Mouse (Mus musculus) hindbrain, embryonic 16.5 days (tissue): ENCODE data around the gene Gm11444. TPM values are rescaled to one million over a fixed set of nuclear protein-coding genes. Genes with fewer than 3 reads are reported as not detected.

Source experiments
- ATAC-seq: fragments of 200-750 bp; cut with Nextera tagmentation; 2 replicates; pipeline ENCODE4 v1.8.0; 2017; ENCODE audit warnings: moderate TSS enrichment, moderate library complexity
- H3K27ac ChIP-seq: fragments of 300-500 bp; sonication (generic); 2 replicates; pipeline ENCODE4 v1.5.1; 2014; ENCODE audit warnings: low read depth, mild to moderate bottlenecking, control low read depth, low read length, moderate library complexity
- H3K27me3 ChIP-seq: fragments of 300-500 bp; sonication (generic); replicated peaks from 2 replicates; pipeline ENCODE4 v1.6.1; 2014; ENCODE audit warnings: low read length; ENCODE audit not compliant: control insufficient read depth, insufficient read depth
- H3K36me3 ChIP-seq: fragments of 300-500 bp; sonication (generic); 2 replicates; pipeline ENCODE4 v1.6.1; 2014; ENCODE audit warnings: mild to moderate bottlenecking, low read length, moderate library complexity, mixed read lengths; ENCODE audit not compliant: control insufficient read depth, insufficient read depth
- H3K4me1 ChIP-seq: fragments of 300-500 bp; sonication (generic); 2 replicates; pipeline ENCODE4 v1.6.1; 2014; ENCODE audit warnings: low read depth, low read length; ENCODE audit not compliant: control insufficient read depth, insufficient read depth
- H3K4me2 ChIP-seq: fragments of 300-500 bp; sonication (generic); 2 replicates; pipeline ENCODE4 v1.6.1; 2014; ENCODE audit warnings: mild to moderate bottlenecking, low read length, control low read depth, moderate library complexity
- H3K4me3 ChIP-seq: fragments of 300-500 bp; sonication (generic); 2 replicates; pipeline ENCODE4 v1.5.1; 2014; ENCODE audit warnings: mild to moderate bottlenecking, low read length, control low read depth, moderate library complexity
- H3K9ac ChIP-seq: fragments of 300-500 bp; sonication (generic); 2 replicates; pipeline ENCODE4 v1.6.1; 2014; ENCODE audit warnings: low read depth, mild to moderate bottlenecking, control low read depth, low read length, moderate library complexity
- H3K9me3 ChIP-seq: fragments of 300-500 bp; sonication (generic); 2 replicates; pipeline ENCODE4 v1.6.1; 2014; ENCODE audit warnings: mild to moderate bottlenecking, low read length, moderate library complexity; ENCODE audit not compliant: control insufficient read depth
- WGBS: fragments of 180-500 bp; shearing (Covaris S2); extraction: QIAGEN DNeasy Blood & Tissue Kit; methylation state at CpG from one replicate; pipeline ENCODE4 v1.1.7; 2014; 5-methylcytosine and 5-hydroxymethylcytosine counted together
- polyA plus RNA-seq: library from polyadenylated mRNA; unstranded; fragments of >200 nt; fragmentation: Nextera tagmentation; extraction: Ambion mirVana; gene quantifications from 2 replicates; pipeline ENCODE4 v1.2.1, GENCODE M21; 2015

Gene Gm11444
- polyA plus RNA-seq, 1 experiment from 2014 or later: not detected

DNA sequence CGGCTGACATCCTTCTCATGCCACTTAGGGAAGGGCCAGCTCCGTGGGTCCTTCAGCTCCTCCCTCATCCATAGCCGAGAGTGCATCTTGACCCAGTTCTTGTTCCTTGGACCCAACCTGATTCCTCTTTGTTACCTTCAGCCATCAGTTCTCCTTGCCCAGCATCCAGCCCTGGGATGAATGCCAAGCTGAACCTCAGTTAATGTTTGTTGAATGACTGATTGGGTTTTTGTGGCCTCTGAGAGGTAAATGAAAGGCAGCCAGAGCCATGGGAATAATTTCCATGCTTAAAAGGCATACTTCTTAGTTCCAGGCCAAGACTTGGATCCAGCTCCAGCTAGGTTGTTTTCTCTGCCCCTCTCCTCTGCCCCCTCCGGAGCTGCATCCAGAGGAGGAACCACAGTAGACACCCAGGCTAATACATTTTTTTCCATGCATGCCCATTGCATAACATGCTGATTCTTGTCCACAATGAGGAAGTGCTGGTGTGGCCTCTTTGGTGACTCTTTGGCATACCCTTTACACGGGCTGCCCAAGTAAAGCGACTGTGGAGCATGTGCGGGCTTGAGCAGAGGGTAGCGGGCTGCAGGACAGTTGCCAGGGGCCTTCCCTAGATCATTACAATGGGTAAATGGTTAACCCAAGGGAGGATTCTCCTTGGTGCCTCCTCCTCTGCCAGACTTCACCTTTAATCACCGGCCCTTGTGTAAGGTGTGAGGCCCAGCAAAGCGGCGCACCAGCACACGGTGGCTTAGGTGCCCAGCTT is 37.7 kb downstream of the Gm11444 start:
- Histone ChIP-seq H3K27ac (no peak overlapping the region), H3K4me2 (no peak overlapping the region), H3K9me3 (no peaks in the 10 kb centered on the region), H3K4me3 (no peak overlapping the region), H3K9ac (no peak overlapping the region), H3K27me3 (no peaks in the 10 kb centered on the region), H3K4me1 (no peaks in the 10 kb centered on the region), H3K36me3 (no peaks in the 10 kb centered on the region)
- 82% methylated on average over 12 of the region's 12 CpGs for WGBS
- ATAC-seq: no peak

DNA sequence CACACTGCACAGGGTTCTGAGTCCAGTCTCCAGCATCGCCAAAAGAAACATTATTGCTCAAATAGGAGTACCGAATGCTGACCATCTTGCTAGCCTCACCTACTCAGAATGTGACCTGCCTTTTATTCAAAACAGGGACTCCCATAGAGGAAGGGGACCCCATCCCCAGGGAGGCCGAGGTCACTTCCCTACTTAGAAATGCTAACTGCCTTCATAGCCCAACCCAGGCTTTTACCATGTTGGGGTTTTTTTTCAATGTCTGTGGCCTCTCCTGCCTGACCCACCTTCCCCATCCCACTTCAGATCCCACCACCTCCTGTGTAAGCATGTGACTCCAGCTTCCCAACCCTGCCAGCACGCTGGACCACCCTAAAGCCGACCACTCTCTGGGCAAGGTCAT is 38.5 kb downstream of the Gm11444 start:
- Histone ChIP-seq H3K27me3 (no peaks in the 10 kb centered on the region), H3K36me3 (no peaks in the 10 kb centered on the region), H3K4me3 (no peak overlapping the region), H3K9ac (no peak overlapping the region), H3K4me1 (no peaks in the 10 kb centered on the region), H3K4me2 (no peak overlapping the region), H3K9me3 (no peaks in the 10 kb centered on the region), H3K27ac (no peak overlapping the region)
- ATAC-seq: no peak
- WGBS: 93% methylated on average over 5 of the region's 5 CpGs

DNA sequence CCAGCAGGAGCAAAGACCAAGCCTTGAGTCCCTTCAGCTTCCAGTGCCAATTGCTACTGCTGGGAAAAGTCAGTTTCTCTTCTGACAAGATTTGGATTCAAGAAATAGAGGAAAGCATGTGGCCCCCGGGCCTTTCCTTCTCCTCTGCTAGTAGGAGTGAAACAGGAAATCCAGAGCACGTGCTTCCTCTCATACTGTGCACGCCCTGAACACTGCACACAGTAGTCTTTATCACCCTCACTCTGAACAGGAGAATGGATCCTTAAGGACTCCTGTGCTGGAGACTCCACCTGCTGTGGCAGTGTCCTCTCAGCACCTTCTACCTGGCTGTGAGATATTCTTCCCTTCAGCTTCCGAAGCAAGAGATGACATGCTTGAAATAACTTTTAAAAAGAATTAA is 38.9 kb downstream of the Gm11444 start:
- Histone ChIP-seq H3K9ac (no peak overlapping the region), H3K4me2 (no peak overlapping the region), H3K4me1 (no peaks in the 10 kb centered on the region), H3K4me3 (no peak overlapping the region), H3K27ac (no peak overlapping the region), H3K27me3 (no peaks in the 10 kb centered on the region), H3K36me3 (no peaks in the 10 kb centered on the region), H3K9me3 (no peaks in the 10 kb centered on the region)
- WGBS: 83% methylated on average over 4 of the region's 4 CpGs
- ATAC-seq: no peak

DNA sequence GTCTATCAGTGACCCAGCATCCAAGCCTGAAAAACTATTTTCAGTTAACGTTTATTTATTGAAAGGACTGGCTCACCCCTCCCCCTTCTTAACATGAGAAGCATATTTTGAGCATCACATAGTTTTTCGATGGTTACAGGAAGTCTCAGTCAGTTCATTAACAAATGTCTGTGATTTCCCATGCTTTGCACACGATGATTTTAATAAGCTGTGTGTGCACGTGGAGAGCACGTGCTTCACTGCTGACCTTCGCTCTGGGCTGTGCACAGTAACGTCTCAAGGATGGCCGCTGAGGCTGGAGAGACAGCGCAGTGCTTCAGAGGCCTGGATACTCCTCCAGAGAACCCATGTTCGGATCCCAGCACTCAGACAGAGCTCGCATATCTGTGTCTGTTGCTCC is 42.8 kb downstream of the Gm11444 start:
- H3K4me2 ChIP-seq: no peak overlapping the region
- no peak overlapping the region for H3K27ac ChIP-seq
- ATAC-seq: no peak
- WGBS: 81% methylated on average over 11 of the region's 11 CpGs
- H3K4me1 ChIP-seq: no peaks in the 10 kb centered on the region
- H3K27me3 ChIP-seq: no peaks in the 10 kb centered on the region
- no peak overlapping the region for H3K4me3 ChIP-seq
- H3K9ac ChIP-seq: no peak overlapping the region
- no peaks in the 10 kb centered on the region for H3K36me3 ChIP-seq
- no peaks in the 10 kb centered on the region for H3K9me3 ChIP-seq

DNA sequence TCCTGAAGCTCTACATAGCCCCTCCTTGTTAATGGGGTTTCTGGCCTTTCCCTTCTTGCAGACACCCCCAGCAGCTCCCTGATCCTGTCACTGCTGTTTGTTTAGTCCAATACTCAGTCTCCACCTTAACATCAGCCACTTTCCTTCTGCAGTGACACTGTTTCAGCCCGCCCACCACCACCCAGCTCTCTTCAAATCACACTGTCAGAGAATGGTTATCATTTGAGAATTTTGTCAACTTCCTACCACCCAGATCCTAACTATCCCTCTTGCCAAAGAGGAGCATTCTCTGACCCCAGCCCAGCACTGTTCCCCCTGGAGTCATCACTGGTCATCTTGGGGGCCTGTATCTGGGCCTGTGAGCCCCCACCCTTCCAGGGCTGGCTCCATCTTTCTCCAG is 44.4 kb downstream of the Gm11444 start:
- no peak overlapping the region for H3K4me2 ChIP-seq
- no peaks in the 10 kb centered on the region for H3K9me3 ChIP-seq
- no peak overlapping the region for H3K4me3 ChIP-seq
- 88% methylated on average over 1 of the region's 1 CpGs for WGBS
- no peaks in the 10 kb centered on the region for H3K4me1 ChIP-seq
- no peaks in the 10 kb centered on the region for H3K36me3 ChIP-seq
- ATAC-seq: no peak
- H3K27me3 ChIP-seq: no peaks in the 10 kb centered on the region
- H3K9ac ChIP-seq: no peak overlapping the region
- no peak overlapping the region for H3K27ac ChIP-seq

DNA sequence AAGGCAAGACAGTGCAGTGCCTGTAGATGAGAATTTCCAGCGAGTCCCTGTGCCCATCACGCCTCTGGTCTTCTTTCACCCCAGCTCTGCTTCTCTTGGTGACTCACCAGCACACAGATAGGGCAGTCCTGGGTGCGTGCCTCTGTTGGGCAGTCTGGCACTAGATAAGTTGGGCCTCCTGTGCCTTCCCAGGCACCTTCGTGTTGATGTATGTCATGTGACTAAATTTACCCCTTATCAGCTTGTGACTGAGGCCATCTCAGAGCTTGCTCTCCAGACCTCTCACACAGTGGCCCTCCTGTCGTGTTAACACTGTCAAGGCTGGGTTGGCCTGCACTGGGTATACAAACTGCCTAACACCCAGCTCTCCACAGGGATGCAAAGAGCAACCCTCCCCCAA is 46.1 kb downstream of the Gm11444 start:
- no peaks in the 10 kb centered on the region for H3K4me1 ChIP-seq
- no peaks in the 10 kb centered on the region for H3K27me3 ChIP-seq
- no peak overlapping the region for H3K9ac ChIP-seq
- no peaks in the 10 kb centered on the region for H3K36me3 ChIP-seq
- no peak for ATAC-seq
- H3K4me3 ChIP-seq: no peak overlapping the region
- no peaks in the 10 kb centered on the region for H3K9me3 ChIP-seq
- no peak overlapping the region for H3K4me2 ChIP-seq
- WGBS: 82% methylated on average over 5 of the region's 5 CpGs
- no peak overlapping the region for H3K27ac ChIP-seq

DNA sequence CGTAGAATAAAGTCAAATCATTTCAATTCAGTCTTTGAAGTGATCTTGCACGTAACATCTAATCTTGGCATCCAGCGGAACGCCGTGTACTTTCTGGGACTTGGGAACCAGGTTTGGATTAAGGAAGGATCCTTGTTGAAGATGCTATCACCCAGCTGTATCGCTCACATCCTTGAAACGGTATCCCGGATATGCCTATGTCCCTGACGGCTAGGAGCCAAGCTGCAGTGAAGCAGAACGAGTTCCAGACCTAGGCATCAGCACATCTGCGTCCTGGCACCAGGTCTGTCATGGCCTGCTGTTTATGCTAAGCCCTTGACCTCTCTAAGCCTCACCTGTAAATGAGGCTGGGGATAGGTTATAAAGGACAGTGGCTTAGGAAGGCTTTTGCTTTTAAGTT is 49.8 kb downstream of the Gm11444 start:
- H3K36me3 ChIP-seq: no peaks in the 10 kb centered on the region
- no peaks in the 10 kb centered on the region for H3K27me3 ChIP-seq
- H3K4me2 ChIP-seq: no peak overlapping the region
- H3K27ac ChIP-seq: no peak overlapping the region
- H3K9me3 ChIP-seq: no peaks in the 10 kb centered on the region
- no peak for ATAC-seq
- no peak overlapping the region for H3K9ac ChIP-seq
- H3K4me1 ChIP-seq: no peaks in the 10 kb centered on the region
- no peak overlapping the region for H3K4me3 ChIP-seq
- 79% methylated on average over 11 of the region's 11 CpGs for WGBS

DNA sequence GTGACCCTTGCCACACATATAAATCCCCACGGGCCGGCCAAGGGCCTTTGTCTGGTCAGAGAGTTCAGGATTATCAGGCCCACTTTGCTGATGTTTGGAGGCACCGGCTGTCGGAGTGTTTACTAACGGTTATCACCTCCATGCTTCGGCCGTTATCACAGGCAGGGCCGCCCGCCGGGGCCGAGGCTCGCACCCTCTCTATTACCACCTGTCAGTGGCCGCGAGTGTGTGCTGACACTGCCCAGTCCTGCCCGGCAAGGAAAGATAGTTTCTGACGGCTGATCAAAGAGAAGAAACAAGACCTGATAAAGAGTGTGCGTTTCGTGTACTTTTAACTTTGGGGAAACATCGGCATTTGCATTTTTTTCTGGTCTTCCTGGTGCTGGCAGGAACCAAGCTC is 50.3 kb downstream of the Gm11444 start:
- WGBS: 79% methylated on average over 19 of the region's 19 CpGs

DNA sequence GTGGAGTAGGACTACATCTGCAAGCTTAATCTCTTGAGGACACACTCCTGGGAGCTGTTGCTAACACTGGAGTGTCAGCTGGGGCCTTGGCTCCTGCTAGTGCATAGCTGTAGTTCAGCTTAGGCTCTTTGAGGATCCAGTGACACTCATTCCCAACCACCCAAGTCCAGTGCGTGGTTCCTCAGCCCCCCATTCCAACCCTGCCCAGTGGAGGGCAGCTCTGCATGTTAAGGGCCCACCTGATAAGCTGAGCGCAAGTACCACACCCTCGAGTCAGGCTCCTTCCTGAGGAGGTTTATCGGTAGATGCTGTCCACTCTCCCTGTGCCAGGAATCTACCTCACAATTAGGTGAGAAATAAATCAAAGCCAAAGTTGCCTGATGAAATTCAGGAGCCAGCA is 50.7 kb downstream of the Gm11444 start:
- H3K4me2 ChIP-seq: no peak overlapping the region
- H3K27me3 ChIP-seq: no peaks in the 10 kb centered on the region
- no peak overlapping the region for H3K27ac ChIP-seq
- no peak for ATAC-seq
- H3K9ac ChIP-seq: no peak overlapping the region
- no peaks in the 10 kb centered on the region for H3K4me1 ChIP-seq
- no peaks in the 10 kb centered on the region for H3K9me3 ChIP-seq
- 93% methylated on average over 4 of the region's 4 CpGs for WGBS
- no peak overlapping the region for H3K4me3 ChIP-seq
- H3K36me3 ChIP-seq: no peaks in the 10 kb centered on the region

More for the DNA sequence above, 50.3 kb downstream of the Gm11444 start:
- no peaks in the 10 kb centered on the region for H3K27me3 ChIP-seq
- no peak for ATAC-seq
- H3K9me3 ChIP-seq: no peaks in the 10 kb centered on the region
- no peak overlapping the region for H3K27ac ChIP-seq
- no peaks in the 10 kb centered on the region for H3K4me1 ChIP-seq
- no peak overlapping the region for H3K4me3 ChIP-seq
- no peak overlapping the region for H3K9ac ChIP-seq
- no peak overlapping the region for H3K4me2 ChIP-seq
- no peaks in the 10 kb centered on the region for H3K36me3 ChIP-seq
